Mouse (Mus musculus) macrophage (primary cell): ENCODE measurements around the gene Chrd. TPM values are rescaled to one million over a fixed set of nuclear protein-coding genes. Genes with fewer than 3 reads are reported as not detected.

Source experiments
- H3K27ac ChIP-seq: fragments of 350-480 bp; formaldehyde crosslinking; 2 replicates; pipeline ENCODE4 v1.9.0; 2021
- H3K36me3 ChIP-seq: fragments of 350-480 bp; formaldehyde crosslinking; 2 replicates; pipeline ENCODE4 v1.9.0; 2021; ENCODE audit errors: inconsistent target
- H3K4me3 ChIP-seq: fragments of 350-480 bp; formaldehyde crosslinking; 2 replicates; pipeline ENCODE4 v1.9.0; 2021; ENCODE audit errors: inconsistent target
- H3K79me2 ChIP-seq: fragments of 350-480 bp; formaldehyde crosslinking; 2 replicates; pipeline ENCODE4 v1.9.0; 2021; ENCODE audit errors: inconsistent target
- WGBS: methylation state at CpG from one replicate; pipeline ENCODE4 v1.1.7; 2026; ENCODE audit warnings: inconsistent platforms; ENCODE audit not compliant: missing documents; 5-methylcytosine and 5-hydroxymethylcytosine counted together
- polyA plus RNA-seq: library from polyadenylated mRNA; stranded (reverse); fragments of 250-400 nt; gene quantifications from 3 replicates; pipeline ENCODE4 v1.2.4, GENCODE M21; 2018; ENCODE audit warnings: inconsistent platforms

Gene Chrd
- polyA plus RNA-seq, 1 experiment from 2014 or later = not detected

GRCm38 (mm10) chr16:20784754-20785153 lies 51.8 kb downstream of the Chrd start:
- no peaks in the 10 kb centered on the region for H3K36me3 ChIP-seq
- H3K27ac ChIP-seq = no peak overlapping the region
- H3K4me3 ChIP-seq = no peak overlapping the region
- H3K79me2 ChIP-seq = no peaks in the 10 kb centered on the region

DNA sequence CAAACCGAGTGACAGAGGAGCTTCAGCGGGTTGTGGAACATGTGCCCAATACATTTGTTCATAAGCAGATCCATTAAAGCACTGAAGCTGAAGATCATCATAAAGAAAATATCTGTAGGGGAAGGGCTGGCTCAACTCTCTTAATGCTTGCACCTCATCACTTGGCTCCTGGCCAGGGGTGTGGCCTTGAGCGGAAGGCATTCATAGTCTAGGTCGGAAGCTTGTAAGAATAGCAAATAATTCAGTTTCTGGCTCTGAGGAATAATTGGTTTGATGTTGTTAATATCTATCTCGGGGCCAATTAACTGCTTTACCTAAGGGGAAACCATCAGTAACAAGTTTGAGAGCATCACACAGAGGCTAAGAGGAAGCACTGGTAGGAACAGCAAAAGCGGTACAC lies 53.6 kb downstream of the Chrd start:
- H3K27ac ChIP-seq = no peak overlapping the region
- H3K4me3 ChIP-seq = no peak overlapping the region
- H3K36me3 ChIP-seq = no peaks in the 10 kb centered on the region
- no peaks in the 10 kb centered on the region for H3K79me2 ChIP-seq
- WGBS = 83% methylated on average over 6 of the region's 6 CpGs

DNA sequence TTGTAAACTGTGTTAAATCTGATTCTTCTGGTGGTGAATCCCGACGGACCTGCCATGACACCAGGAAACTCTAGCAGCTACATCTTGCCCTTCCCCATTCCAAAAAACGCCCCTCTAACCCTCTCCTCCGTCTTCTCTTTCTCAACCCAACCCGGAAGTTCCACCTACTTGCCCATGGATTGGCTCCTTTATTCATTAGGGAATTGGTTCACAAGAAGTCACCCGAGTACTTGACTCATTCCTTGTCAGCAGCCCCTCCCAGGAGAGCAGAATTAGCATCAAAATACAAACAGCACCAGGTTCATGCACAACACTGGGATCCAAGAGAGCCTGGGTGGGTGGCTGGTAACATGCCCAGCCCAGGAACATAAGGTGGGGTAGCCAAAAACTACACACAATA lies 58.9 kb downstream of the Chrd start:
- H3K79me2 ChIP-seq = no peaks in the 10 kb centered on the region
- H3K4me3 ChIP-seq = no peak overlapping the region
- H3K27ac ChIP-seq = no peak overlapping the region
- 72% methylated on average over 6 of the region's 6 CpGs for WGBS
- no peaks in the 10 kb centered on the region for H3K36me3 ChIP-seq

Other genes with a start within 250 kb of the Chrd start
- 25.2 to 45.4 TPM (median 30.4 TPM) in 3 replicates for gene Eif2b5, start 234.3 kb upstream of the Chrd start, polyA plus RNA-seq
- 10.4 to 15.3 TPM (median 12.1 TPM) in 3 replicates for gene Dvl3, start 216.1 kb upstream of the Chrd start, polyA plus RNA-seq
- 675 to 1,015 TPM (median 722 TPM) in 3 replicates for gene Ap2m1, start 197.6 kb upstream of the Chrd start, polyA plus RNA-seq
- 27.6 to 31.0 TPM (median 28.9 TPM) in 3 replicates for gene Abcf3, start 184.6 kb upstream of the Chrd start, polyA plus RNA-seq
- gene Vwa5b2, start 143.7 kb upstream of the Chrd start, polyA plus RNA-seq = not detected in 3 replicates
- 3.9 to 18.7 TPM (median 11.9 TPM) in 3 replicates for gene Eef1akmt4, start 121.5 kb upstream of the Chrd start, polyA plus RNA-seq
- not detected in 3 replicates for gene Gm49333, start 121.5 kb upstream of the Chrd start, polyA plus RNA-seq
- gene Alg3, start 121.4 kb upstream of the Chrd start, polyA plus RNA-seq = 10.2 to 25.1 TPM (median 22.1 TPM) in 3 replicates
- 1.3 to 3.7 TPM (median 2.1 TPM) in 3 replicates for gene Camk2n2, start 111.8 kb upstream of the Chrd start, polyA plus RNA-seq
- 0.09 to 0.20 TPM in 2 of 3 replicates, not detected in the other for gene Ece2, start 103.3 kb upstream of the Chrd start, polyA plus RNA-seq
- 143 to 206 TPM (median 205 TPM) in 3 replicates for gene Psmd2, start 81.5 kb upstream of the Chrd start, polyA plus RNA-seq
- 125 to 210 TPM (median 165 TPM) in 3 replicates for gene Eif4g1, start 64.8 kb upstream of the Chrd start, polyA plus RNA-seq
- gene Fam131a, start 39.9 kb upstream of the Chrd start, polyA plus RNA-seq = 0.22 to 1.6 TPM (median 0.63 TPM) in 3 replicates
- 5.2 to 20.4 TPM (median 12.3 TPM) in 3 replicates for gene Polr2h, start 15.5 kb upstream of the Chrd start, polyA plus RNA-seq
- gene Clcn2, start 15.4 kb upstream of the Chrd start, polyA plus RNA-seq = 0.11 to 0.38 TPM (median 0.35 TPM) in 3 replicates
- gene Thpo, start 1.4 kb downstream of the Chrd start, polyA plus RNA-seq = not detected in 3 replicates